Mouse (Mus musculus) CH12.LX (cell line): ENCODE results near the gene Mesp2. TPM values are rescaled to one million over a fixed set of nuclear protein-coding genes. Genes with fewer than 3 reads are reported as not detected.
A peak's percentile ranks its signal among the peaks of the same experiment; 100 is the strongest.

ENCODE experiments used
- DNase-seq: peaks from one replicate; pipeline ENCODE4 v3.0.0-alpha.2; 2013; ENCODE audit errors: extremely low read depth
- H3K27ac ChIP-seq: 2 replicates; pipeline ENCODE4 v1.5.1; 2012; ENCODE audit warnings: low read depth, mild to moderate bottlenecking, control low read depth, moderate library complexity; ENCODE audit not compliant: insufficient read depth
- H3K27me3 ChIP-seq: replicated peaks from 2 replicates; pipeline ENCODE3; 2012; ENCODE audit warnings: inconsistent platforms
- H3K36me3 ChIP-seq, 2 experiments: replicated peaks in 1 of 2; 2 replicates each; pipeline versions ENCODE3 to v1.6.1; 2012; ENCODE audit warnings: inconsistent platforms in 1 of 2, low read length in 1 of 2, mild to moderate bottlenecking in 1 of 2, mixed read lengths in 1 of 2, moderate library complexity in 1 of 2; ENCODE audit not compliant: control insufficient read depth in 1 of 2, insufficient read depth in 1 of 2
- H3K4me1 ChIP-seq, 2 experiments: 2 replicates each; pipeline ENCODE4 v1.6.1; 2012; ENCODE audit warnings: inconsistent platforms in 1 of 2, moderate library complexity in 1 of 2; ENCODE audit not compliant: insufficient read depth in 2 of 2, control insufficient read depth in 1 of 2
- H3K4me2 ChIP-seq: 2 replicates; pipeline ENCODE4 v1.6.1; 2012; ENCODE audit warnings: low read depth, mild to moderate bottlenecking, control low read depth; ENCODE audit not compliant: poor library complexity, insufficient read depth, severe bottlenecking
- H3K4me3 ChIP-seq, 3 experiments: fragments of 150-350 bp in 1 of 3; sonication (generic) in 1 of 3; replicated peaks in 1 of 3; 2 replicates each; pipeline versions ENCODE3 to v1.5.1; 2011 to 2012; ENCODE audit warnings: low read depth in 2 of 3, low read length in 2 of 3, mild to moderate bottlenecking in 2 of 3, moderate library complexity in 2 of 3, control low read depth in 1 of 3, improper control_type of control experiment in 1 of 3, inconsistent platforms in 1 of 3, mixed read lengths in 1 of 3; ENCODE audit not compliant: poor library complexity in 1 of 3
- H3K79me2 ChIP-seq: replicated peaks from 2 replicates; pipeline ENCODE4 v1.6.1; 2012; ENCODE audit warnings: mild to moderate bottlenecking, moderate library complexity; ENCODE audit not compliant: control insufficient read depth, poor library complexity, insufficient read depth, severe bottlenecking; ENCODE audit errors: extremely low read depth
- H3K9ac ChIP-seq: 2 replicates; pipeline ENCODE4 v1.6.1; 2012; ENCODE audit warnings: low read depth, mild to moderate bottlenecking, control low read depth, moderate library complexity; ENCODE audit not compliant: insufficient read depth
- H3K9me3 ChIP-seq: replicated peaks from 2 replicates; pipeline ENCODE3; 2012; ENCODE audit warnings: low read length, inconsistent platforms, mixed read lengths
- BHLHE40 ChIP-seq: IDR thresholded peaks from 2 replicates; pipeline ENCODE4 v1.6.1; 2011; ENCODE audit warnings: mild to moderate bottlenecking, low read depth, low read length, improper control_type of control experiment
- CHD1 ChIP-seq: IDR thresholded peaks from 2 replicates; pipeline ENCODE4 v1.6.1; 2012; ENCODE audit warnings: low read depth, low read length, improper control_type of control experiment, inconsistent platforms
- CHD2 ChIP-seq: IDR thresholded peaks from 2 replicates; pipeline ENCODE4 v1.6.1; 2011; ENCODE audit warnings: low read length, improper control_type of control experiment
- CTCF ChIP-seq, 2 experiments: IDR thresholded peaks in 1 of 2; conservative IDR thresholded peaks in 1 of 2; 2 replicates each; pipeline ENCODE4 v1.5.1; 2011 to 2012; ENCODE audit warnings: low read depth in 2 of 2, low read length in 2 of 2, improper control_type of control experiment in 1 of 2, inconsistent platforms in 1 of 2, mild to moderate bottlenecking in 1 of 2, moderate library complexity in 1 of 2
- E2F4 ChIP-seq: IDR thresholded peaks from 2 replicates; pipeline ENCODE4 v1.6.1; 2011; ENCODE audit warnings: low read depth, low read length, improper control_type of control experiment; ENCODE audit not compliant: insufficient replicate concordance
- ELF1 ChIP-seq: IDR thresholded peaks from 2 replicates; pipeline ENCODE4 v1.6.1; 2014; ENCODE audit warnings: low read depth, mild to moderate bottlenecking, inconsistent platforms, low read length, improper control_type of control experiment
- ETS1 ChIP-seq: conservative IDR thresholded peaks from 2 replicates; pipeline ENCODE4 v1.6.1; 2012; ENCODE audit warnings: low read depth, mild to moderate bottlenecking, inconsistent platforms, low read length, improper control_type of control experiment, moderate library complexity
- GABPA ChIP-seq: IDR thresholded peaks from 2 replicates; pipeline ENCODE4 v1.6.1; 2012; ENCODE audit warnings: low read depth, low read length, improper control_type of control experiment, inconsistent platforms; ENCODE audit not compliant: insufficient replicate concordance
- HCFC1 ChIP-seq: IDR thresholded peaks from 2 replicates; pipeline ENCODE4 v1.6.1; 2012; ENCODE audit warnings: low read depth, mild to moderate bottlenecking, inconsistent platforms, low read length, improper control_type of control experiment
- IRF4 ChIP-seq: IDR thresholded peaks from 2 replicates; pipeline ENCODE4 v1.6.1; 2014; ENCODE audit warnings: low read depth, mild to moderate bottlenecking, inconsistent platforms, low read length, improper control_type of control experiment
- JUN ChIP-seq: IDR thresholded peaks from 2 replicates; pipeline ENCODE4 v1.6.1; 2011; ENCODE audit warnings: low read depth, mild to moderate bottlenecking, low read length, improper control_type of control experiment, moderate library complexity; ENCODE audit not compliant: insufficient read depth
- JUND ChIP-seq: conservative IDR thresholded peaks from 2 replicates; pipeline ENCODE4 v1.6.1; 2011; ENCODE audit warnings: low read depth, low read length, improper control_type of control experiment
- KAT2A ChIP-seq: IDR thresholded peaks from 2 replicates; pipeline ENCODE4 v1.6.1; 2012; ENCODE audit warnings: low read length, improper control_type of control experiment, inconsistent platforms; ENCODE audit not compliant: insufficient replicate concordance
- MAFK ChIP-seq: IDR thresholded peaks from 2 replicates; pipeline ENCODE4 v1.6.1; 2011; ENCODE audit warnings: low read length, improper control_type of control experiment; ENCODE audit not compliant: insufficient replicate concordance
- MAX ChIP-seq: IDR thresholded peaks from 2 replicates; pipeline ENCODE4 v1.6.1; 2011; ENCODE audit warnings: low read length, improper control_type of control experiment
- MXI1 ChIP-seq: IDR thresholded peaks from 2 replicates; pipeline ENCODE4 v1.6.1; 2011; ENCODE audit warnings: mild to moderate bottlenecking, low read depth, low read length, improper control_type of control experiment
- MYC ChIP-seq: IDR thresholded peaks from 2 replicates; pipeline ENCODE4 v1.6.1; 2011; ENCODE audit warnings: low read depth, mild to moderate bottlenecking, improper control_type of control experiment, low read length
- NELFE ChIP-seq: IDR thresholded peaks from 2 replicates; pipeline ENCODE4 v1.6.1; 2011; ENCODE audit warnings: low read depth, low read length, improper control_type of control experiment
- NRF1 ChIP-seq: IDR thresholded peaks from 2 replicates; pipeline ENCODE4 v1.6.1; 2014; ENCODE audit warnings: low read depth, mild to moderate bottlenecking, inconsistent platforms, low read length, improper control_type of control experiment, moderate library complexity
- PAX5 ChIP-seq: IDR thresholded peaks from 2 replicates; pipeline ENCODE4 v1.6.1; 2012; ENCODE audit warnings: low read length, inconsistent platforms, mixed read lengths
- POLR2A ChIP-seq: IDR thresholded peaks from 2 replicates; pipeline ENCODE4 v1.6.1; 2011; ENCODE audit warnings: low read depth, mild to moderate bottlenecking, improper control_type of control experiment, low read length
- POLR2AphosphoS2 ChIP-seq: IDR thresholded peaks from 2 replicates; pipeline ENCODE4 v1.6.1; 2011; ENCODE audit warnings: low read depth, low read length, improper control_type of control experiment
- RAD21 ChIP-seq: IDR thresholded peaks from 2 replicates; pipeline ENCODE4 v1.6.1; 2011; ENCODE audit warnings: low read depth, mild to moderate bottlenecking, low read length, improper control_type of control experiment, moderate library complexity
- RCOR1 ChIP-seq: conservative IDR thresholded peaks from 2 replicates; pipeline ENCODE4 v1.6.1; 2012; ENCODE audit warnings: low read depth, mild to moderate bottlenecking, inconsistent platforms, low read length, improper control_type of control experiment
- SIN3A ChIP-seq: IDR thresholded peaks from 2 replicates; pipeline ENCODE4 v1.6.1; 2012; ENCODE audit warnings: low read length, improper control_type of control experiment, inconsistent platforms
- SMC3 ChIP-seq: IDR thresholded peaks from 2 replicates; pipeline ENCODE4 v1.6.1; 2011; ENCODE audit warnings: low read depth, low read length, improper control_type of control experiment
- TBP ChIP-seq: conservative IDR thresholded peaks from 2 replicates; pipeline ENCODE4 v1.6.1; 2011; ENCODE audit warnings: low read depth, low read length, improper control_type of control experiment
- TCF12 ChIP-seq: IDR thresholded peaks from 2 replicates; pipeline ENCODE4 v1.6.1; 2014; ENCODE audit warnings: low read depth, mild to moderate bottlenecking, inconsistent platforms, low read length, improper control_type of control experiment
- UBTF ChIP-seq: IDR thresholded peaks from 2 replicates; pipeline ENCODE4 v1.6.1; 2012; ENCODE audit warnings: low read depth, mild to moderate bottlenecking, inconsistent platforms, low read length, improper control_type of control experiment, moderate library complexity
- USF2 ChIP-seq: conservative IDR thresholded peaks from 2 replicates; pipeline ENCODE4 v1.6.1; 2011; ENCODE audit warnings: low read depth, low read length, improper control_type of control experiment
- ZC3H11A ChIP-seq: IDR thresholded peaks from 2 replicates; pipeline ENCODE4 v1.6.1; 2012; ENCODE audit warnings: low read depth, mild to moderate bottlenecking, inconsistent platforms, low read length, improper control_type of control experiment
- ZMIZ1 ChIP-seq: IDR thresholded peaks from 2 replicates; pipeline ENCODE4 v1.6.1; 2012; ENCODE audit warnings: low read depth, mild to moderate bottlenecking, inconsistent platforms, low read length, improper control_type of control experiment
- ZNF384 ChIP-seq: IDR thresholded peaks from 2 replicates; pipeline ENCODE4 v1.6.1; 2012; ENCODE audit warnings: low read depth, low read length, improper control_type of control experiment, inconsistent platforms
- dilution Hi-C: fragments of 300-500 bp; cut with MboI; formaldehyde crosslinking; loops from 2 replicates; pipeline ENCODE4 v1.14.3; 2020; ENCODE audit warnings: low sequenced_read_pairs; ENCODE audit not compliant: extremely low pct_unique_long_range_greater_than_20kb, extremely low pct_ligation_motif_present
- in situ Hi-C: fragments of 300-500 bp; cut with MboI; formaldehyde crosslinking; loops from 3 replicates; pipeline ENCODE4 v1.14.3; 2019; ENCODE audit warnings: low sequenced_read_pairs, low pct_ligation_motif_present, low pct_unique_long_range_greater_than_20kb, mixed read lengths
- polyA plus RNA-seq: library from polyadenylated mRNA; unstranded; fragments of >175 nt; gene quantifications from 2 replicates; pipeline ENCODE4 v1.2.1, GENCODE M21; 2012; ENCODE audit warnings: low read depth; ENCODE audit not compliant: insufficient read length
- total RNA-seq, 2 experiments: library from RNA; depleted of rRNA; stranded (reverse); fragments of 300-350 nt in 1 of 2; fragments of >200 nt in 1 of 2; gene quantifications; 2 replicates each; pipeline ENCODE4 v1.2.3; 2012 to 2014

Mesp2 gene
- total and polyA plus RNA-seq, 3 experiments, result not detected

GRCm38 (mm10) chr7:79798606-79799005 lies 11.9 kb upstream of the Mesp2 start:
- H3K4me2 ChIP-seq, result no peak overlapping the region
- no peak for DNase-seq
- H3K9ac ChIP-seq, result no peak overlapping the region
- TF ChIP-seq ZNF384, result no peak
- TF ChIP-seq MXI1, result no peak
- TF ChIP-seq JUND, result no peak
- no peak for TF ChIP-seq ETS1
- no peak for TF ChIP-seq NELFE
- no peak for TF ChIP-seq ZMIZ1
- dilution Hi-C loops, result no loop called here
- no peaks in the 10 kb centered on the region for H3K9me3 ChIP-seq
- H3K4me1 ChIP-seq, result peaks cover 5 to 8% of the 10 kb centered on the region in 2 experiments; a peak in 3 of 4 replicates
- no peaks in the 10 kb centered on the region for H3K79me2 ChIP-seq
- no peak overlapping the region for H3K27ac ChIP-seq
- H3K27me3 ChIP-seq, result peaks cover 6% of the 10 kb centered on the region
- no peaks in the 10 kb centered on the region for H3K36me3 ChIP-seq
- no peak overlapping the region for H3K4me3 ChIP-seq
- in situ Hi-C loops, result loop anchor here (5.0 kb wide), 1 partner anchor 119 kb away; no protein-coding TSS in a partner anchor

- in situ Hi-C loops, result loop anchor here (5.0 kb wide), 1 partner anchor 118 kb away; no protein-coding TSS in a partner anchor
- Histone ChIP-seq H3K4me3 (no peak overlapping the region), H3K4me2 (no peak overlapping the region), H3K27me3 (peaks cover 8% of the 10 kb centered on the region), H3K9me3 (no peaks in the 10 kb centered on the region), H3K4me1 (peaks cover 5 to 8% of the 10 kb centered on the region in 2 experiments; a peak in 3 of 4 replicates), H3K36me3 (no peaks in the 10 kb centered on the region), H3K9ac (no peak overlapping the region), H3K27ac (no peak overlapping the region), H3K79me2 (no peaks in the 10 kb centered on the region)
- DNase-seq, result peak; percentile 60
- dilution Hi-C loops, result no loop called here
- TF ChIP-seq POLR2AphosphoS2 (no peak), ETS1 (no peak), UBTF (no peak), TBP (no peak), CHD1 (no peak), MYC (no peak), ZMIZ1 (no peak), SMC3 (peak; percentile 91), HCFC1 (no peak), NRF1 (no peak), RAD21 (peak; percentile 82), CHD2 (no peak), MAX (no peak), GABPA (no peak), USF2 (no peak), PAX5 (no peak), BHLHE40 (no peak), IRF4 (0 out of 2 replicates have a peak, but pooled peaks have one; percentile 4), JUND (no peak), ELF1 (no peak), TCF12 (no peak), POLR2A (no peak), JUN (no peak), ZNF384 (no peak), NELFE (no peak), SIN3A (no peak), RCOR1 (no peak), KAT2A (no peak), MXI1 (no peak), CTCF (conservative IDR thresholded peaks at IDR 0.05 in 1 of 2, IDR thresholded peaks at IDR 0.05 in 1 of 2; ENCODE audit: low read depth in 2 of 2, low read length in 2 of 2) (peak; percentile 61 to 88), ZC3H11A (peak; percentile 66), MAFK (no peak), E2F4 (0 out of 2 replicates have a peak, but pooled peaks have one; percentile 23)
Measured at GRCm38 (mm10) chr7:79799048-79799447, 11.5 kb upstream of the Mesp2 start.
